Mouse (Mus musculus): ENCODE measurements around the gene Fam20c.

Gene Fam20c

DNA sequence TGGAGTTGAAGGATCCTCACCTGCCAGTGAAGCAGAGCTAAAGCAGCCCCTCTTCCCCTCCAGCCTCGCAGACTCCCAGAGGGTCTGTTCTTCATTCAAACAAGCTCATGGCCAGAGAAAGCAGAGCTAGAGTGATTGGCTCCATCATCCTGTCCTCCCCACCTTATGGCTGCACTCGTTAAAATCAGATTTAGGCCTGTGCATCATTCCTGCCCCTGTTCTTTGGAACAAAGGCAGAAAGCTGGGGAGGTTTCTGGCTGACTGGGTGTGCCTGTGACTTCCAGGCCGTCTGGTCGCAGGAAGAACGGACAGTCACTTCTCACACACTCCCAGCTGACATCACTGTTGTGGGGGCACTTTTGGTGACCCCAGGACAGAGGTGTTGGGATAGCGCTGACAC lies 2.8 kb downstream of the Fam20c start:
- no peak for DNase-seq

DNA sequence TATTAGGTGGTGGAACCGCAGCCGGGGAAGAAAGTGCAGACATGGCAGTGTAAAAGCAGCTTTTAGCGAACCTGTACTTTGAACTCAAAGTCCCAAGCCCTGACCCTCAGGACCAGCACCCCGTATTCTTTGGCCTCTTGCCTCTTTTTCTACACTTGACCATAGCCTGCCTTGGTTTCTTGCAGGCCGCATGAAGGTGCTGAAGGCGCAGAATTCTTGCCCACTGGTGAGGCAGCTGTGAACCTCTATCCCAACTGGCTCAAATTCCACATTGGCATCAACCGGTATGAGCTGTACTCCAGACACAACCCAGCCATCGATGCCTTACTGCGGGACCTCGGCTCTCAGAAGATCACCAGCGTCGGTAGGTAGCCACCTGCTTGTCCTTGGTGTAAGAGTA lies 3.3 kb downstream of the Fam20c start:
- no peak for DNase-seq

DNA sequence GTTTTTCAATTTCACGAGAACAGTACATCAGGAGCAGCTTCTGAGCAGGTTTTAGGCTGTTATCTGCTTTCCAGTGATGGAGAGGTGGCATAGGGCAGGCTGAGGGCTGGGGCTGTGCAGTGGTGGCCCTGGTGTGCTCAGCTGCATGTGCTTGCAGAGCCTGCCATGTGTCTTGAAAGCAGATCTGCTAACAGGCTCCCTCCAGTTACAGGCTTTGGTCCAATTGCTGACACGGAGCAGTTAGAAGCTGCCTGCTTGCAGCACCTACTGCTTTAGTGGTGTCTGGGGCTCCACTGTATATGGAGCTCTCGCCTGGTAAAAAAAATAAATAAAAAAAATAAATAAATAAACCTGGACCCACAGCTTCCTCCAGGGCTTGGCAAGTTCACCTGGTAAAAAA lies 4.2 kb downstream of the Fam20c start:
- no peak for DNase-seq

DNA sequence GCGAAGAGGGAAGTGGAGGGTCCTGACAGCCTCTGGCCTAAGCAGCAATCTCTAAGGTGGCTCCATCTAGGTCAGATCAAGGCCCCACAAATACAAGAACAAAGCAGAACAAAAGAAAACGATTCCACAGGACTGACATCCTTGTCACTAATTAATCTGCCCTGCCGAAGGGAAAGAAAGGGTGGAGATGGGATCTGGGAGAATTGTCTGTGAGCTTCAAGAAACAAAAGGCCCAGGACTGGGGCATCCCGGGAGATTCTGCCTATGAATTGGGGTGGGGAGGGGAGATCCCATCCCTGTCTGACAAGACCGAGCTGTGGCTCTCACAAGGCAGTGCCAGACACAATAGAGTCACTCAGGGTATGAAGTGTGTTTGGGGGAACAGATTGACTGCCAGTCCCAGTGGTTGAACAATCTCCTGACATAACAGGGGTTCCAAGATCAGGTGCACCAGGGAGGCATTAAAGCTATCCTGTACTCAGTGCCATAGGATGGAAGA lies 7.6 kb downstream of the Fam20c start:
- DNase-seq: no peak

DNA sequence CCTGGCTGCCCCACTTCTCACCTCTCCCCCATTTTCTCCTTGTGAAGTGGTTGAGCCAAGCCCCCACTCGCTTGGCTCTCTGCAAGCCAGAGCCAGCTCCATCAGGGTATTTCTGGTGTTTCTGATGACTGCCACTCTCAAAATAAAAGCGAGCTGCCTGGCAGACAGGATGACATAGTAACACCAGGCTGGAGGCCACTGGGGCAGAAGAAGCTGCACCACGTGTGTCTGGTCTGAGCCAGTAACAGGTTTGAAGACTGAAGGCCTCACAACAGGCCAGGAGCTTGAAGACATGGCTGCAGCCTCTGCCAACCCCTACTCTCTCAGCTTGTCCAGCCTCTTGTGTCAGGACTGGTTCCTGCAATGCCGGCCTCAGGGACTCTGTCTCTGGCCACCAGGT lies 8.0 kb downstream of the Fam20c start:
- no peak for DNase-seq

DNA sequence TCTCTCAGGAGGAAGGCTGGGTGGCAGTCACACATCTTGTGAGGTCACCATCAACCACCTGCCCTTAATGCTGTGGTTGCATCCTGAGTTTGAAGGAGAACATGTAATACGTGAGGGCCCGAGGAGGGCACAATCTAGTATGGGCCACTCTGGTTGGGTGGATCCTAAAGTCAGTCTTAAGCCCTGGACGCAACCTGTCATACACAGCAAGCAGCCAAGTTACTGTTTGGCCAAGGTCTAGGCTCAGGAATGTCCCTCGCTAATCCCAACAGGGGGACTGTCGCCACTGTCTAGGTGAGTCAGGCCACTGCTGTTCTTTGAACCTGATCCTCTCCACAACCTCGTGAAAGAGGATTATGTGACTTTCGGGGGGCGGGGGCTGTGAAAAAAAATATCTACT lies 10.3 kb downstream of the Fam20c start:
- DNase-seq: no peak

DNA sequence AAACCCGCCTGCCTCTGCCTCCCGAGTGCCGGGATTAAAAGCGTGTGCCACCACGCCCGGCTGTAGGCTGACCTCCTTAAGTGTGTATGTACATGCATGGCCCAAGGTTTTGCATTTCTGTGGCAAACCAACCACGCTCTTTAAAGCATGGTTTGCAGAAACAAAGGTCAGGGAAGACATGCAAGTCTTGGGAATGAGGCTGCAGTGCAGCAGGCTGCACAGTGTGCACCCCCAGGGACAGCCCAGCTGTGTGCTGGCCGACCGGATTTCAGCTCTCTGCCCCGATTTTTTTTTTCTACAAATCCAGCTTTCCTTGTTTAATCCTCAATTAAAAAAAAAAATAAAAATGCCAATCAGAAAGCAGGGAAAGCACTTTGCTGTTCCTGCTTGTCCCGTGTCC lies 13.3 kb downstream of the Fam20c start:
- DNase-seq: no peak

DNA sequence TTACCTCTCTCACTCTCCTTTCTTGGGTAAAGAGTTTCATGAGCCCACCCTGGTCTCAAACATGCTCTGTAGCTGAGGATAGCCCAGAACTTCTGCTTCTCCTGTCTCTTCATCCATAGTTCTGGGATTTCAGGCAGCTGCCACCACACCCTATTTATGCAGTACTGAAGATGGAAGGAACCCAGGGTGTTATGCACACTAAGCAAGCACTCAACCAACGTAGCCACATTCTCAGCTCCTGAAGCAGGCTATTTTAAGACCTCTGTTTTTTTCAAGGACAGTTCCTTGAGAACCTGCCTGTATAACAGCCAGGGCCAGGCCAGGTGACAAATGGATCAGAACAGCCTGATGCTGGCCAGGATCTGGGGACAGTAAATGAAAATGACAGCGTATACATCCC lies 14.4 kb downstream of the Fam20c start:
- no peak for DNase-seq

DNA sequence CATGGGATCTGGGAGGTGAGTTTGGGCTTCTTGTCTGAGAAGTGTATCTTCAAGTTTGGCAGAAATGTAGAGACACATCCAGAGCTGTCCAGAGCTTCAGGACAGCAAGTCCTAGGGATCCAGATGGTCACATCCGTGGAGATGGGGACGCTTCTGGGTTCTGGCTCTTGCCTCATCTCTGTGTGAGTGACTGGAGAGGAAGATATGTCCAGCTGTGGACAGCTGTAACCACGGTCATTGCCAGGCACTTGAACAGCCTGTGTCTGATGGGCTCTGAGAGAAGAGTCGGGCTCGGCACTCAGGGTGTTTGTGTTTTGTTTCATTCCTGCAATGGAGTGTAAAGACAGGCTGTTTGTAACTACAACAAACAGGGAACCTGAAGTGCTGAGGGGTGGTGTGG lies 14.8 kb downstream of the Fam20c start:
- DNase-seq: peak in 1 of 2 experiments; percentile 24

DNA sequence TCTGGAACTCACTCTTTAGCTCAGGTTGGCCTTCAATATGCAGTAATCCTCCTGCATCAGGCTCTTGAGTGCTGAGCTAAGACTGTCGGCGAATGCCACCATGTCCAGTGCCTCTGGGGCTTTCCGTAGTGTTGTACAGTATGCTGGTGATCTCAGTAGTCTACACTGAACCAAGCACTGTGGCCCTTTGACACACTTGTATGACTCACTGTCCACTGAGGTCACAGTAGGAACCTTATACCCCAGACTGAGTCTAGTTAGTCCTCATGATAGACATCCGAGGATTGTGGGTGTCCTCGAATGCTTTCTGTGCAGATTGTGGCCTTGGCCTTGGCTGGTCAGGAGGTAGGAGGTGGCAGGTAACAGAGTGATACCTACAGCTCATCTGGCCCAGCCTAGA lies 20.8 kb downstream of the Fam20c start:
- DNase-seq: no peak

DNA sequence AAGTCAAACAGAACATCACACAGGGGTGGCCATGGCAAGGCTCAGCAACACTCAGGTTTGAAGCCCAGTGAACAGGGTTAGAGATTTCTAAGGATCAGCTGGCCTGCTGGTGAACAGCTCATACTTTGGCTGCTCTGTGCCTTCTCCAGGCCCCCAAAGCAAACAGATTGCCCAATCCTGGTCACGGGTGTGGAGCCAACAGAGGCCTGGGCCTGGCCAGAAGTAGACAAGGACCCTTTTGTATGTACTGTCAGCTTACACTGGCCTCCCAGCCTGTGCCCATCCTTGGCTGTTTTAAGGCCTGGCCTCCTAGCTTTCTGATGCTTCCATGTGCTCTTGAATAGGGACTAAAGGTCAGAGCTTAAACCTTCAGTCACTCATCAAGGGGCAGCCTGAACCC lies 22.0 kb downstream of the Fam20c start:
- DNase-seq: no peak

DNA sequence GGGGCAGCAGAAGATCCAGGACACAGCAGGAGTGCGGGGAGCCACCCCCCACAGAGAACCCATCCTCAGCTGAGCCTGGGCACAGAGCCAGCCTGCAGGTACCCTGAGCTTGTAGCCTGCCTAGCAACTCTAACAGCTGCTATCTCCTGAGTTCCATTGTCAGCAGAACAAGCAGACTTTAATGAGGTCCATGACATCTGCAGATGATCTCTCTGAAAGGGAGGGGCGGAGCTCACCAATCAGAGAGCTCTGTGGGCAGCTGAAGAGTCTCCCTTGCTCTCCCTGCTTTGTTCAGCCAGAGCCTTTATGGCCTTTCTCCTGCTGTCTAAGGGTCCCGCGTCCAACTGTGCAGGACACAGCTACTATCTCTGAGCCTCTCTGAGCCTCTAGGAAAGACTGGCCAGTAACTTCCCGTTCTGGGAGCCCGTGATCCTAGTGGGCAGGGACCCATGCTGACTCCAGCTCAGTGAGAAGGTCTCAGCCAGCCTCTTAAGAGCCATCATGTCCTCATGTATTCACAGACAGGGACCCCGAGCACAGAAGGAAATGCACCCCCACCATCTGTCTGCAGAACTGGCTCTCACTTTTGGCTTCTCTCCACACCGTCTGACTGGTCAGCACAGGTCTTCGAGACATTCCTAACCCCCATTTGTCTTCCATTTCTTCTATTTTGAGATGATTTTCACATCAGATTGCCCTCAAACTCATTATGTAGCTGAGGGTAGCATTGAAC lies 24.6 kb downstream of the Fam20c start:
- DNase-seq: peak; percentile 29 to 55

DNA sequence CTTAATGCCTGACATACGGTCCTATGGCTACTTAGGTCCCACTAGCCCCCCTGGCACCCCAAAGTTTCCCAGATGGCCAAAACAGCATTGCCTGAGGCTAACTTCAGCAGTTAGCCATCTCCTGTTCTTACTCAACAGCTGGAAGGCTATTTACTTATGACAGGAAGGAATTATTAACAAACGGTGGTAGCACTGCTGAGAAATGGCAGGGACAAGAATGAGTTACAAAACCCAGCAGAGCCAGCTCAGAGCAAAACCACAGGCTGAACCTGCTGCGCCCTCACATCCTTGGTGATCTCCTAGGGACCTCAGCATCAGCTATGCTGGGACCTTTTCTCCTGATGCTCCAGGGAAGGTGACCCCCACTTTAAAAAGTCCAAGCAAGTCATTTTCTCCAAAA lies 25.3 kb downstream of the Fam20c start:
- DNase-seq: no peak

DNA sequence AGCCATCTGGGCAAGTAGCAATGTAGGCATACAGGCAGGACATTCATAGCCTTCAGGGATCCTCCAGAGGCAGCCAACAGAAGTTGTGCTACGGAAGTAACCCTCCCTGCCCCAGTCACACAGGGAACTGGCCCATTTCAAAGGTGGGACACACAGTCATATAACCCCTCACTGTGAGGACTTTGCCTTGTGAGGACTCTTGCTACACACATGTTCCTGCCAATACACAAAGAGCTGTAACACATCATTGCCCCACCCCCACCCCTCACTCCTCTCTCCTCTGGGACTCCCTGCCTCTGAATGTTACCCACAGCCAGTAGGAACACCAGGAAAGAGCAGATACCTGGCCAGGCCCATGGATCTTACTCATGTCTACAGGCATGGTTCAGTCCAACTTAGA lies 28.4 kb downstream of the Fam20c start:
- DNase-seq: no peak

DNA sequence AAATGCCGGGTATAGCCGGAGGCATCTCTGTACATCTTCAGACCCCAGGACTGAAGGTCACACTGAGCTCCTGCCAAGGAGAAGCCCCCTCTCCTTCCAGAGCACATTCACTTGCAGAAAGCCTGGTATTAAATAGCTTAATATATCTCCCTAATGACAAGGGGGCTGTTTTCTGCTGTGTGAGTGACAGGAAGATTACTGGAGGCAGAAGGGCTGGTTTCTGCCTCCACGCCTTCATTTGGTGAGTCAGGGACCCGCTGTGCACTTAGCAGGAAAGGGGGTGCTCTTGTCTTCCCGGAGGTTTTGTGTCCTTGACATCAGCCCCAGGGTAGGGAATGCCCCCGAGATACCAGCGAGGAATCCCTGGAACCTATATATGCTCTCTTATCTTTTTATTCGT lies 28.9 kb downstream of the Fam20c start:
- no peak for DNase-seq

DNA sequence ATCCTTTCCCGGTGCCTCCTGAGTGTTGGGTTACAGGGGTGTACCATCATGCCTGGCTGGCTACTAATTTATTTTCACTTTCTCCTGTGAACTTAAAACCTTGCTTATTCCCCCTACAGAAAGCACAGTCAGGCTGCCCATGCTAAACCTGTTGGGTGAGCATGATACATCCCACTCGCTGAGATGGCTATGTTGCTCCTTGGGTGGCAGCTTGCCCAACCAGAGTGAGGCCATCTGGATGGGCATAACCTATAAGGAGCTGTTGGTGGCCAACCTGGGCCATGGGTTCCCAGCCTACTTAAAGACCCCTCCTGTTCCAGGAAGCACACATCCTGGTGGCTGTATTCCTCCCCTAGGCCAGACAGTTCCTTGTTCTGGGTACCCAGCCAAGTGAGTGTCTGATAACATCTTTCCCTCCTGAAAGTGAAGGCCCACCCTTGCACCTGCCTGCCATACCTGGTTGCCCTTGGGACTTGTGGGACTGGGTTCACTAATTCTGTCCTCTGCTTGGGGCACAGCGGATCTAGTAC lies 31.7 kb downstream of the Fam20c start:
- DNase-seq: peak; percentile 49 to 65

DNA sequence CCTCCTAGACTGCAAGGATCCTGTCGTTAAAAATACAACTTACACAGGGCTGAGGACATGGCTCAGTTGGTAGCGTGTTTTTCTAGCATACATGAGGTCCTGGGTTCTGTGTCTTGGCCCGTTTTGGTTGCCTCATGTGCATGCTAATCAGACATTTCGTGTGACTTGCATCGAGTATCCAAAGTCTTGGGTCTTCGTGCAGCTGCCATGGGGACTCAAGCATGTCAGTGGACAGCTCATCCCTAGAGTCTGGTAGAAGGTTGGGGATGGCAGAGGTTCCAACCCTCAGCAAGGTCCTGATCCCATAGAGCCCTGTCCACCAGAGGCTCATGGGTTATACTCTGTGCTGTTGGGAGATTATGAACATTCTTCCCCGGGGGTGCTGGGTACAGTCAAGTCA lies 33.3 kb downstream of the Fam20c start:
- no peak for DNase-seq

DNA sequence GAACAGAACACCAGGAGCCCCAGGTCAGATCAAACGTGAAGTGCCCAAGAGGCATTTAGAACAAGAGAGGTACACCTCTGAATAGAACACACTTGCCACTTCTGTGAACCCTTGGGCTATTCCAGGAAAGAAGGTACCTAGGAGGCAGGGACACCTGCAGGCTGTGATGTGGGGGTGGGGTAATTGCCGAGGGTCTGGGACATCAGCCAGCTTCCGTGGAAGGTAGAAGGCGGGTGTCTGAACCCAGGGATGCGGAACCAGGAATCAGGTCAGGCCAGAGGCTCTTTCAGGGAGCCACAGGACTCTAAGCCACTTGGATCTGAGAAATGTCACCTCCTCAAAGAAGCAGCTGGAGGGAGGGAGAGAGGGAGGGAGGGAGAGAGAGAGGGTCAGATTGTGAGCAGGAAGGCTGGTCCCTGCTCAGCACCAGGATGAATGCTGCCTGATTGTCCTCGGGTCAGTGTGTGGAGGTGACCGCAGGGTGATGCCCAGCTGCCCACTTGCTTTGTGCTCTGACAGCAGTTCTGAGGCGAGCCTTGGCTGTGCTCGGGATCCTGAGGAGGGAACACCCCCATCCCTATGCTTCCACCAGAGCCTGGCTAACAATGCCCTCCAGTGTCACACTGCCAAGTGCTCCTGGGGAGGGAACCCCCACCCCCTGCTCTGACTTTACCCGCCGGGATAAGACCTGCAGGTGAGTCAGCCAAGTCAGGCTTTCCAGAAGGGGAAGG lies 34.3 kb downstream of the Fam20c start:
- peak; percentile 58 to 75 for DNase-seq

DNA sequence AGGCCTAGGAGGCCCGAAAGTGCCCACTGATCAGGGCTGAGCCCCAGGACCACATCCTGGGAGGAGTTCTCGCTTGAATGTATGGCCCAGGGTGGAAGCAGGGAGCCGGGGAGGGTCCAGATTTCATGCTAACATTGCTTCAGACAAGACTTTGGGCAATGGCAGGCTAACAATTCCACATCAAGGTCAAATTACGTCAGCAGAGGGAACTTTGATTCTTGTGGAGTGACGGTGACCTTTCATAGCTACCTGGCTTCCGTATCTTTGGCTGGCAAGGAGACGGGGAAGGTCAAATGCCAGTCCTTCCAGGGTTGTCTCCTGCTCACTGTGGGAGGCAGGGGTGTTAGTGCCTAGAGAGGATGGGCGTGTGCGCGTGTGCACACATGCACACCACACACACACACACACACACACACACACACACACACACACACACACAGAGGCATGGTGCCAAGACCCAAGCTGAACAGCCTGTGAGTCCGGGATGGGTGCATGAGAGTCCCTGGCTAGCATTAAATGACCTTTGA lies 36.7 kb downstream of the Fam20c start:
- DNase-seq: no peak

DNA sequence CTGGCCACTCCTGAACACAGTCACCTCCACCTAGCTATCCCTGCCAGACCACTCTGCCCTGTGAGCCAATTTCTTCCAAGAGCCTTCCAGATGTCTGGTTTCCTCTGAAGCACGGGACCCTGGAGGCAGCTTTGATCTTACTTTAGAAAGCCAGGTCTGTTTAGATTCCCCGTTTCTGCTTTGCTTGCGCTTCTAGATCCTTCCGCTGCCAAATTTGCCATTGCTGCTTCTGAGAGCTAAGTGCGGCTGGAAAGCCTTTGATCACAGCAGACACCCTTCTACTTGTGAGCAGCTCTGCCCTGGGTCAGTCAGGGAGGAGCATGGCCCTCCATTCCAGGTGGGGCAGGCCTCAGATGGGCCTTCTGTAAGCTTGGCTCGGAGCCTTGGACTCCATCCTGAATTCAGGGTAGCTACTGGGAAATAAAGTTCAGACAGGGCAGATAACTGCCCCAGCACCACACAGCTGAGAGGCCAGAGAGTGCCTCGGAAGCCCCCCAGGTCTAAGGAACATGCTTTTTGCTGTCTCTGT lies 47.3 kb downstream of the Fam20c start:
- DNase-seq: no peak

DNA sequence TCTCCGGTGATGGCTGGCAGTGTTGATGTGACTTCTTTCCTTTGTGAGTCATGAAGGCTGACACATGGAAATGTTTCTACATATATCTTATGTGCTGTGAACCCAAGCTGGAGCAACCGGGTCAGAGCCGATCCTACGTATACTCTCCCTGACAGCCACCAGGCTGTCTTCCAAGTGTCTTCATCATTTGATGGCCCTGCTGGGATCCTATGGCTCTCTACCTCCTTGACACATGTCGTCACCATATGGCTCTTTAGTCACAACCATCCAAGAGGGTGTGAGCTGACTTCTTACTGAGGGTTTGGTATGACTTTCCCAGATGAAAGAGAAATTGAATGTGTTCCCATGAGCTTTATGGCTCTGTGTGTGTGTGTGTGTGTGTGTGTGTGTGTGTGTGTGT lies 50.0 kb downstream of the Fam20c start:
- no peak for DNase-seq

DNA sequence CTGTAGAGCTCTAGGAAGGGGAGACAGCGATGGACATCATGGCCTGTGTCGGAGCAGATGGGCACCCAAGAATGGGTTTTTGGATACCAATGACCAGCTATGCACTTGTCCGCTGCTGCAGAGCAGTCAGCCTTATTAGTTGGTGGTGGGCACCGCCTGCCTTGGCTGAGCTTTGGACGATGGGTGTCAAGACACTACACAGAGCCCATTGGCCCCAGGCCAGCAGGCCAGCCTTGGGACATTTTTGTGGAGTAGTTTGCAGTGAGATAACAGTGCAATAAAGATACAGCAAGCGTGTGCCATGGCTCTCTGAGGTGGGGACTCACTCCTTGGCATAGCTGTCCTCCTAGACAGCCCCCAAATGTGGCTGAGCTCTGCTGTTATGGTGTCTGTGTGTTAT lies 55.5 kb downstream of the Fam20c start:
- DNase-seq: no peak

DNA sequence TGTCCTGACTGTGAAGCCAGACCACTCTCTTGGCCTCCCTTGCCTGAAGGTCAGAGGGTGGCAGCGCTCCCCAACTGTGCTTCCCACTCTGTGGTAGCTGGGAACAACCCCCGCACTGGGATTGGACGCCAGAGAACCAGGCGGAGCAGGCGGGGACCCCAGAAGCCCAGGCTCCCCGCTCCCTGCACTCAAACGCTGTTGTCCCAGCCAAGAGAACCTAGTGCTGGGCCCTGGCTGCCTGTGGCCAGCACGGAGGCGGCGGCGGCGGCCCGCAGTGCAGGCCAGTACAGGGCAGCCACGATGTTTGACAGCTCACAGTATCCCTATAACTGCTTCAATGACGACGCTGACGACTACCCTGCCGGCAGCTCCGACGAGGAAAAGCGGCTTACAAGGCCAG lies 65.5 kb downstream of the Fam20c start, which contains the start of gene Gm5294:
TSS of gene Gm5294 (plus strand) at position 301 of the 400 bp plus-strand sequence.
- no peak for DNase-seq

Measured in kidney, postnatal 4 days (tissue).